Mouse (Mus musculus) brown adipose tissue, adult 24 weeks (tissue): Measurements from ENCODE around the gene Pax5. TPM values are rescaled to one million over a fixed set of nuclear protein-coding genes. Genes with fewer than 3 reads are reported as not detected.
A peak's percentile ranks its signal among the peaks of the same experiment; 100 is the strongest.

Experiments
- H3K27ac ChIP-seq: fragments of 200-500 bp; replicated peaks from 2 replicates; pipeline ENCODE4 v1.5.1; 2012; ENCODE audit warnings: low read depth, mild to moderate bottlenecking, low read length
- H3K4me1 ChIP-seq: fragments of 200-500 bp; 2 replicates; pipeline ENCODE4 v1.6.1; 2012; ENCODE audit warnings: low read length, mixed read lengths; ENCODE audit not compliant: control insufficient read depth, insufficient read depth, insufficient read length
- H3K4me3 ChIP-seq: fragments of 200-500 bp; 2 replicates; pipeline ENCODE4 v1.5.1; 2012; ENCODE audit warnings: low read depth, mild to moderate bottlenecking, low read length, moderate library complexity; ENCODE audit not compliant: insufficient read depth
- polyA plus RNA-seq: library from polyadenylated mRNA; stranded (reverse); fragments of >200 nt; gene quantifications from 2 replicates; pipeline ENCODE4 v1.2.4, GENCODE M21; 2012; ENCODE audit not compliant: missing spikeins, insufficient read depth, insufficient read length

Gene Pax5
- polyA plus RNA-seq, 1 experiment: not detected

DNA sequence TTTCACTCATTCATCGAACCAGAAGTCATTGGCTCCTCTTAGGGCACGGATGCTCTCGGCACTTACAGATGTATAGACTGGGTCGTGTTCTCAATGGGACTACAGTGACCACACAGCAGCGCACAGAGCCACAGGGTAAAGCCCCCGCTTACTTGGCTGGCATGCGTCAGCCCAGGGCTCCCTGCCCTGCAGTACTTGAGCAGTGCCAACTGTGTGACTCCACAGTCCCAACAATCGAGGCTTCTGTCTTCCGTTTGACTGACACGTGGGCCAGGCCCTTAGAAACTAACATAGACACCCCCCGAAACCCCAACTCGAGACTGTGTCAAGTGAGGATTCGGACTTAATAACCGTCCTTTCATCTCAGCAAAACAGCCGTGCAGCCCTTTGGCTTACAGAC is 15.9 kb downstream of the Pax5 start:
- Histone ChIP-seq H3K4me3 (no peak overlapping the region), H3K27ac (no peak overlapping the region), H3K4me1 (no peaks in the 10 kb centered on the region)

DNA sequence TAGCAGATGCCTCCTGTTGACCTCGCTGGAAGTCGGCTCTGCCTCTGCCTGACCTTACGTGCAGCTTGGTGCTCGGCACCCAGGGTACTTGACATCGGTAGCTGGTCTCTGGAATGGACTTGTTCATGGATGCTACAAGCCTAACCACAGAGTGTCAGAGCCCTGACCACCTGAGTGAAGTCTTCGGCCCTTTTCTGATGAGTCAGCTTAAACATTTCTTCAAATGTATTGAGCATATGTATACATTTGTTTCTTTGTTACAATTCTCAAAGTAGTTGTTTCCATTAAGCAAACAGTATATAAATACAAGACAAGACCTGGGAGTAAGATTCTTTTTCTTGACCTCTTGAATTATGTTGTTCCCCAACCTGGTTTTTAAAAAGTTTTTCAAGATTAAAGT is 24.7 kb downstream of the Pax5 start:
- Histone ChIP-seq H3K27ac (no peak overlapping the region), H3K4me1 (no peaks in the 10 kb centered on the region), H3K4me3 (no peak overlapping the region)

- H3K4me3 ChIP-seq: no peak overlapping the region
- H3K27ac ChIP-seq: no peak overlapping the region
- H3K4me1 ChIP-seq: no peaks in the 10 kb centered on the region
These were observed 29.9 kb downstream of the Pax5 start for GRCm38 (mm10) chr4:44680242-44680897.

- Histone ChIP-seq H3K4me1 (no peaks in the 10 kb centered on the region), H3K4me3 (no peak overlapping the region), H3K27ac (no peak overlapping the region)
These were observed 31.6 kb downstream of the Pax5 start for GRCm38 (mm10) chr4:44678641-44679040.

DNA sequence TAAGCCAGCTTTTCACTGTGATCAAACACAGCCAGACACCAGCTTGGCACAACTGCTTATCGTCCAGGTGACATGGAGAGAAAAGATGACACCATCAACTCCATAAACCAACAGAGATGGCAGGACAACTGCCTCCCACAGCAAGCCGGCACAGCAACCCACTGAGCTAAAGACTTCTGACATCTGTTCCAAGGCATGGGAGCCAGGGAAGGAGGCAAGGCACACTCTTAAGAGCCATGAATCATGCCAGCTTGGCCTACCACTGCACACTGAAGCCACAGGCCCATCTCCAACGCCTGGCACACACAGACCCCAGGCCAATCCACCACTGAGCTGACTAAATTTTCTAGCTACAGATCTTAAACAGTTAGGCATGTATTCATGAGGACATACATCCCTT is 32.3 kb downstream of the Pax5 start:
- no peak overlapping the region for H3K4me3 ChIP-seq
- no peak overlapping the region for H3K27ac ChIP-seq
- no peaks in the 10 kb centered on the region for H3K4me1 ChIP-seq

DNA sequence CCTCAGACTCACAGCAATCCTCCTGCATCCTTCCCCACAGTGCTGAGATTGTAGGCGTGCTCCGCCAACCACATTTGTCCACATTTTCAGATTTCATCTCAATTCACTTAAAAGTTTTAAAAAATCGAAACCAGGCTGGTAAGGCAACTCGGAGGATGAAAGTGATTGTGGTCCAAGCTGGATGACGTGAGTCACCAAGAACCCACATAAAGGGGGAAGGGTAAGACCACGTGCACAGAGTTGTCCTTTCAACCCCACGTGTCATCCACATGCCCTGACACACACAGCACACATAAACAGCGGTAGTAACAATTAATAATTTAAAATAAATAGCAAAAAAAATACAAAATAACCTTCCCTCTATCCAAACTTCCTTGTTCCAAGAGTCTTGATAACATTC is 35.3 kb downstream of the Pax5 start:
- no peaks in the 10 kb centered on the region for H3K4me1 ChIP-seq
- H3K4me3 ChIP-seq: no peak overlapping the region
- no peak overlapping the region for H3K27ac ChIP-seq

DNA sequence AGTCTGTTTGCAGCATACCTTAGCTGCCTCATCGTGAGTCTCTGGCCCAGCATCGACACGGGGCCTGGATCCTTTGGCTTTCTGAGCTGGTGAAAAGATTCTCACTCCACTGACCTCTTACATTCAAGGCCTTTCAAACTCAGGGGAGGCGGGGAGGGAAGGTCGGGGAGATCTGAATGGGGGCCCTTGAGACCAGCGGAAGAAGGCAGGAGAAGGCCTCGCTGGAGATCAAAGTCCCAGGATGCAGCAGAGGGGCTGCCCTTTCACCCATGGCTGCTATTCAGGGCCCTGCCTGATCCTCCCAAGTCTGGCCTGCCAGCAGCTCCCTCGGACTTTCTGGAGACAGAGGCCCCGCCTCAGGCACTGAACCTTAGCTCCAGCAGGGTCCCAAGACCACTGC is 36.6 kb downstream of the Pax5 start:
- H3K4me1 ChIP-seq: no peaks in the 10 kb centered on the region
- H3K4me3 ChIP-seq: no peak overlapping the region
- H3K27ac ChIP-seq: no peak overlapping the region

DNA sequence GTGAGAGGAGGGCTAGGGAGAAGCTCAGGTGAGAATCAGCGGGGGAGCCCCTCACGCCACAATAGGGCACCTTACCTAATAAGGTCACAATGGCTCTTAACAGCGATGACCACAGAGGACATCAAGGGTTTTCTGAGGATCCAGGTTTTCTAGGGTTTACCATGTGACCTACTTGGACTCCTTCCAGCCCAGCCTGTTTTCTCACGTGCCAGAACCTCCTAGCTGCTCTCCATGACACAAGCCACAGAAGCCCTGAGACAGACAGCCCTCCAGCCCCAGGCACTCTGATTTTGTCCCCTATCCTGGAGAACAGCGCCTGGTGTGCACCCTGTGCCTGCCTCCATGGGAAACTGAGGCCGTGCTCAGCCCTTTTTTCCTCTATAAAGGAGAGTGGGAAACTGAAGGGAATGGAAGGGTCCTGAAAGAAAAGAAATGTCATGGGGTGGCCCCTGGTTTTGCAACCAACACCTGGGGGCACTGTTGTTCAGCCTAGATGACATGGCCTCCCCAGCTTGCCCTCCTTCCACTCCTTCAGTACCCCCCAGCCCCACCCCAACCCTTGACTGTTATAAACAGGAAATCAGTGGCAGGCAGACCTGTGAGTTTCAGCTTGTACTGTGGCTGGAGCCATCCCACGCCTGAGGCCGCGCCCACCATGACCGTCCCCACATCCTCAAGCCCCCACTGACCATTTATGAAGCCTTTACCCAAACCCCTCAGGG is 37.9 kb downstream of the Pax5 start:
- no peaks in the 10 kb centered on the region for H3K4me1 ChIP-seq

DNA sequence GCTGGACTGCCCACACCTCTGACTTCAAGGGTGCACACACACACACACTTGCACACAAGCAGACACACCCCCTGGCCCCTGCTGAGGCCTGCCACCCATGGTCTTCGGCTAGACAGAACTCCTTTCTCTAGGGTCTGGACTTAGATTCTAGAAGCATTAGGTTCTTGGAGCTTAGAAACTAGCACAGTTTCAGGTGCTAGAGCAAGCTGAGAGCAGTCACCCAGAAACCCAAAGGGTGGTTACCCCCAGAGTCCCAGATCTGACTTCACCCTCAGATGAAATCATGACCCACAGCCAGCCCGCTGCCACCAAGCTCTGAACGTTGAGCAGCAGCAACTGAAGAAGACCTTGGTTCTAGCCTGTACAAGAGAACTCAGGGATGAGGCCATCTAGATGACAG is 38.8 kb downstream of the Pax5 start:
- H3K4me3 ChIP-seq: no peak overlapping the region
- no peaks in the 10 kb centered on the region for H3K4me1 ChIP-seq
- H3K27ac ChIP-seq: no peak overlapping the region

More for the DNA sequence above, 37.9 kb downstream of the Pax5 start:
- Histone ChIP-seq H3K27ac (no peak overlapping the region), H3K4me3 (no peak overlapping the region)

GRCm38 (mm10) chr4:44671035-44671434 is 39.3 kb downstream of the Pax5 start:
- no peak overlapping the region for H3K4me3 ChIP-seq
- H3K27ac ChIP-seq: no peak overlapping the region
- no peaks in the 10 kb centered on the region for H3K4me1 ChIP-seq

DNA sequence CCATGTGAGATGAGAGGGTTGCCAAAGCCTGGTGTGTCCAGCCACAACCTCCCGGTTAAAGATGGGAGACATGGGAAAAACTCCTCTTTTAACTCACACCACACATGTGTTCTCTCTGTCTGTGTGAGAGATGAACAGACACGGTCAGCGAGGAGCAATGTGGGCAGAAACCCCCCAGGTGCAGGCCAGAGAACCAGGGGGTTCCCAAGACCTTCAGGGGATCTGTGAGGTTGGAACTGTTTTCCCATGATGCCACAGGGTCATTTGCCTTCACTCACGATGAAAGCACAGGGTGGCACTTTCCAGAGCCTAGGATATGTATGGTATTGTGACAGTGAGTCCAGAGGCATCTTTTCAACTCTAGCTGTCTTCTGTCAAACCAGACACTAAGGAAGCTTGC is 39.9 kb downstream of the Pax5 start:
- no peaks in the 10 kb centered on the region for H3K4me1 ChIP-seq
- H3K4me3 ChIP-seq: no peak overlapping the region

DNA sequence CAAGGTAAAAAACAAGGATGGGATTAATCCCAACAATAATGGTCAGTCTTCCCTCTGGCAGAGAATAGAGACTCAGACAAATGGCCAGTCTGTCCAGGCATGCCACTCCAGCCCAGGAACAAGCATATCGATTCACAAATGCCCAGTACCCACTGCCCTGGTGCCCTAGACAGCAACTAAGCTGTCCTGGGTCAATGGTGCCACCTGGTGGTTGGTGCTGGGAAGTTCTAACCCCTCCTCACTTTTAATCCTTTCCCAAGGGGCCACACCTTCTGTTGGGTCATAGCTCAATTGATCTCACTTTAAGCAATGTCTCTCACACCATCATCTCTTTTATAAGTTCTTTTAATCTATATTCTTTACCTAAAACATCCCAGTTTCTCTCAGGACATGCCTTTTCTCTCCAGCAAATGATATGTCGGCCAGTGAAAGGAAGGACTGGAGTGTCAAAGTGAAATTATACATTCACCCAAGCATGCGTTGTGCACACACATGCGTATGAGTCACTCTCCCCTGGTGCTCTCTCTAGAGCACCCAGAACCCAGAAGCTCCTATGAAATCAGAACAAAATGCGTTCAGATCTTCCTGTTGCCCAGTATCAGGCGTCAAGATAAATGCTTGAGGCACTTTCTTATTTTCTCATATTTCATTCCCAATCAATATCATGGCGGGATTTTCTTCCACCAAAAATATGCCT is 40.7 kb downstream of the Pax5 start:
- Histone ChIP-seq H3K27ac (no peak overlapping the region), H3K4me1 (no peaks in the 10 kb centered on the region), H3K4me3 (no peak overlapping the region)

More for the DNA sequence above, 39.9 kb downstream of the Pax5 start:
- H3K27ac ChIP-seq: no peak overlapping the region

- no peak overlapping the region for H3K27ac ChIP-seq
- H3K4me3 ChIP-seq: no peak overlapping the region
- H3K4me1 ChIP-seq: no peaks in the 10 kb centered on the region
These were observed 41.7 kb downstream of the Pax5 start for GRCm38 (mm10) chr4:44668574-44668973.

GRCm38 (mm10) chr4:44668172-44668571 is 42.1 kb downstream of the Pax5 start:
- Histone ChIP-seq H3K4me1 (no peaks in the 10 kb centered on the region), H3K27ac (no peak overlapping the region), H3K4me3 (no peak overlapping the region)

GRCm38 (mm10) chr4:44667369-44667768 is 42.9 kb downstream of the Pax5 start:
- H3K4me1 ChIP-seq: no peaks in the 10 kb centered on the region
- no peak overlapping the region for H3K27ac ChIP-seq
- no peak overlapping the region for H3K4me3 ChIP-seq

DNA sequence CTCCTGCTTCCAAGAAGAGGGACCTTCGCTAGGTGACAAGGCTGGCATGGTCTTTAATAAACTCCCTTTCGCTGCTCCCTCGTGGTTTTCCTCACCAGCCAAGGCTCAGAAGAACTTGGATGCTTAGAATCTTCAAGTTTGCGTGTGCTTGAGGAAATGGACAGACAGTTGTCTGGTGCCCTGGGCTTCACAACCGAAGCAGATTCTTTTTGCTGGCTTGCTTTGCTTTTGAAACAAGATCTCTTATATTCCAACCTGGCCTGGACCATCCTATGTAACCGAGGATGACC is 45.6 kb downstream of the Pax5 start:
- peak overlapping the region; percentile 39; the same call in 1 of the 2 replicates for H3K4me3 ChIP-seq
- no peaks in the 10 kb centered on the region for H3K4me1 ChIP-seq
- no peak overlapping the region for H3K27ac ChIP-seq
